Mouse (Mus musculus) C2C12 (cell line): ENCODE measurements at regions not wholly inside any gene's neighbourhood (a gene's known extent, or its start where the extent isn't known, plus 50 kb on each side); places are given as distances from the start of the nearest gene placed in this dataset.

Source experiments
- CTCF ChIP-seq: IDR thresholded peaks from one replicate; pipeline ENCODE4 v1.5.1; 2011; ENCODE audit not compliant: control insufficient read depth, insufficient read depth, insufficient read length
- MAX ChIP-seq: IDR thresholded peaks from one replicate; pipeline ENCODE4 v1.6.1; 2011; ENCODE audit warnings: mild to moderate bottlenecking, control low read depth
- MYOG ChIP-seq: IDR thresholded peaks from one replicate; pipeline ENCODE4 v1.6.1; 2011; ENCODE audit not compliant: control insufficient read depth, insufficient read length; ENCODE audit errors: extremely low read depth

- TF ChIP-seq CTCF (no peak), MAX (no peak), MYOG (no peak)
Measured at GRCm38 (mm10) chr5:144664571-144665295, 96.9 kb downstream of the Tmem130 start.
